Mouse (Mus musculus) gastrocnemius, adult 8-10 months (tissue): Measurements from ENCODE around the gene Rpl11. TPM values are rescaled to one million over a fixed set of nuclear protein-coding genes. Genes with fewer than 3 reads are reported as not detected.
"Not testable (repeated sequence)": the region's sequence is repeated elsewhere in the genome, so short reads cannot be mapped to it uniquely, and the experiment has no call there.

Experiments
- DNase-seq, 2 experiments: peaks; one replicate each; pipeline ENCODE4 v3.0.0; 2022; ENCODE audit warnings: low spot score in 2 of 2
- total RNA-seq, 4 experiments: library from RNA; stranded (reverse); gene quantifications; 2 replicates each; pipeline ENCODE4 v1.2.4; 2022

Rpl11 gene
- total RNA-seq = 100 to 1,000 TPM; 119 to 244 (median 192) TPM

GRCm38 (mm10) chr4:136053247-136053596 lies at the start of gene Rpl11:
TSS of gene Rpl11 (minus strand) at chr4:136053428.
- DNase-seq = peak; percentile 81 to 83

- not testable (repeated sequence) for DNase-seq
Observed at GRCm38 (mm10) chr4:136101753-136102152, 48.5 kb upstream of the Rpl11 start.

DNA sequence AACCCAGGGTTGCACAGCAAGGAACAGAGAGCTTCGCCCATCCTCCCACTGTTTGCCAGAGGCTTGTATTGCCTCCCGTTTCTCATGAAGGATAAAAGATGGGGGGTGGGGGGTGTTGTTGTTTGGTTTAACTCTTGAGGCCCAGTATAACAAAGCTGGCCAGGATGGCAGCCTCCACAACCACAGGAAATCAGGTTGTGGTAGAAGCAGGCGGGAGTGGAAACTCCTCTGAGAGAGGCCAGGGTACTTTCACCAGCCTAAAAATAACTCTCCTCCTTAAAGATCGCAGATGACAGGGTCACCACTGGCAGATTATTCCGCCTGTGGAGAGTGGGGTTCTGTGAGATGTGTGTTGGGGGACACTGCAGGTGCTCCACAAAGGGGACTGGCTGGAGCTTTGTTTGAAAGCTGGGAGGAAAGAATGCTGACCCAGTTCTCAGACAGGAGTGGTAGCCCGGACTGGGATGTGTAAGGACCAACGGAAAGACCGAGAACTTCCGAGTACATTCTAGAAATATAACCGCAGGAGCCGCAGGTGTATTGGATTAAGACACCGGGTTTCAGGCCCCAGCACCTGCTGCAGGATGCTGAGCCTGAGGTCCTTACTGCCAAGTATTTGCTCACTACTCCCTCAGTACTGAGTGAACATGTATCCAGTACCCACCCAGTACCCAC lies 47.3 kb upstream of the Rpl11 start:
- no peak for DNase-seq

- no peak for DNase-seq
Observed at GRCm38 (mm10) chr4:136098446-136098845, 45.2 kb upstream of the Rpl11 start.

- DNase-seq = no peak
Observed at GRCm38 (mm10) chr4:136096446-136097113, 43.4 kb upstream of the Rpl11 start.

- DNase-seq = no peak
Observed at GRCm38 (mm10) chr4:136095490-136096105, 42.4 kb upstream of the Rpl11 start.

GRCm38 (mm10) chr4:136094519-136095219 lies 41.4 kb upstream of the Rpl11 start:
- no peak for DNase-seq

GRCm38 (mm10) chr4:136092498-136092897 lies 39.3 kb upstream of the Rpl11 start:
- DNase-seq = no peak

GRCm38 (mm10) chr4:136091346-136091745 lies 38.1 kb upstream of the Rpl11 start:
- no peak for DNase-seq

DNA sequence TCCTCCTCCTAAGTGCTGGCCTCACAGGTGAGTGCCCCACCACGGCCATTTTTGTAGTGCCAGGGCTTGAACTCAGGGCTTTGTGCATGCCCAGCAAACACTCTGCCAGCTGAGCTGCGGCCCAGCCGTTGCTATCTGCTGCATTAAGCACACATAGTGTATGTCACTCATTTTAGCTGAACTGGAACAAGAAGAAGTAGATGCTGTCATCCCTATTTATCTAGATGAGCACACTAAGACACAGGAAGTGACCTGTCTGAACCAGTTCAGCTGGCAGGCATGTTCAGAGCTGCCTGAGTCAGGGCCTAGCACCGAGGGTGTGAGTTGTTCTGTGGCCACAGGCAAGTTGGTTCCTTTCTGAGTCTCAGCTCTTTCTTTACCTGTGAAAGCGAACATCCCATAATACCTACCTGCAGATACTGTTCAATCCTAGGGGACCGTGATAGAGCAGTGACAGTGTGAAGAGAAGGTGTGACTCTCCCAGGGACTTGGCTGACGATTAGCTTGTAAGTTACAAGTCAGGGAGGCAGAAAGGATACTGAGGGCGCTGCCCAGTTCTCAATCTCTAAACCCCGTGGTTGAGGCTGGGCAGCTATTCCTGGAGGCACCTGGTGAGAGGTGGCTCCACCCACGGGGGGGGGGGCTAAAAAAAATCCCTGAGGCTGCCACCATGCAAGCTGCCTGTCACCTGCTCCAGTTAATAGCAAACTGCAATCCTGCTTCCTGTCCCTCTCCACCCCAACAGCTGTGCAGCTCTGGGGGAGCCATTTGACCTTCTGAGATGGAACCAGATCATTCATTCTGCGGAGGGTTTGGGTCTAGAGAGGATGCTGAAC lies 36.7 kb upstream of the Rpl11 start:
- DNase-seq = no peak

DNA sequence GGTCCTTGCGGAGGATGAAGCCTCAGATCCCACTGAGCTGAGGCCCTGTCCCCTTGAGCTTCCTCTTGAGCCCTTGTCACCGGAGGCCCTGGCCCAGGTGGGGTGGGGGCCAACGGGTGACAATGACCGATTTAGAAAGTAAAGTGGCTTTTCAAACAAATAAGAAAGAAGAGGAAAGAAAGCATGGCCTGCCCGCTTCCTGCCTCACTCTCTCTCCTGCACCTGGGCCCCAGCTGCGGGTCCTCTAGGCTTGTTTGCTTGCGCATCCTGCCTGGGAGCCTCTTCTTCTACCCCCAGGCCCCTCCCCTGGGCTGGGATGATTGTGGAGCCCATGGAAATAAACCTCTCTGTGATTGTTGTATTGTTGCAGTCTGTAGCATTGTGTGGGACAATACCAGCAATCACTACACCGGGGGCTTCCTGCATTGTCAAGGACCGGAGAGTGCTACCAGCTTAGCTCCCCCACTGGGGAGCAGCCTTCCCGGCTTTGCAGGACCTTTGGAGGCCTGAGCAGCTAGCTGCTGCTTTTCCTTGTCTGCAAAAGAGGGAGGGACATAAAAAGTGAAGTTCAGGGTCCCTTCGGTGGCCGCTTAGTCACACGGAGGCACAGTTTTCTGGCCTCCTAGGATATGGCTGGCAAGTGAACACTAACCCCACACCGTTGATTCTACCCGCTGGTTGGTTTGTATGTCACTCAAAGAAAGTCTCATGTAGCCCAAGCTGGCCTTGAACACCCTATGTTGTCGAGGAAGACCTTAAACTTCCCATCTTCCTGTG lies 35.9 kb upstream of the Rpl11 start:
- no peak for DNase-seq

DNA sequence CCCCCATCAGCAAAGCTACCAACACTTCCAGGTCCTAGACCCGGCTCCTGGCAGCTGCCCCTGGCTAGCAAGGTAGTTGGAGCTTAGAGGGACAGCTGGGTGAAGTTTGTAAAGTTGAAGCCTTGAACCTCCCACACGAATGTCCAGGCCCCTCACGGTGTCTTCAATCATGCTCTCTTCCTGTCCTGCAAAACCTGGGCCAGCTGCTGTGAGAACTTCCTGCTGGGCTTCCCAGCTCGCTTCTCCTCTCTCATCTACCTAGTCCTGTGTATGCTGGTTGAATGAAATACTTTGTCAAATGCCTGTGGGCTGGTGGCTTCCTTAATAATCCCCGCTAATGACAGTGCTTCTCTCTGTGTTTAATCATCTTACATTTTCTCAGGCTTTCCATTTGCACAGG lies 35.1 kb upstream of the Rpl11 start:
- no peak for DNase-seq

GRCm38 (mm10) chr4:136087261-136087660 lies 34.0 kb upstream of the Rpl11 start:
- no peak for DNase-seq

- DNase-seq = no peak
Observed at GRCm38 (mm10) chr4:136084840-136085239, 31.6 kb upstream of the Rpl11 start.

DNA sequence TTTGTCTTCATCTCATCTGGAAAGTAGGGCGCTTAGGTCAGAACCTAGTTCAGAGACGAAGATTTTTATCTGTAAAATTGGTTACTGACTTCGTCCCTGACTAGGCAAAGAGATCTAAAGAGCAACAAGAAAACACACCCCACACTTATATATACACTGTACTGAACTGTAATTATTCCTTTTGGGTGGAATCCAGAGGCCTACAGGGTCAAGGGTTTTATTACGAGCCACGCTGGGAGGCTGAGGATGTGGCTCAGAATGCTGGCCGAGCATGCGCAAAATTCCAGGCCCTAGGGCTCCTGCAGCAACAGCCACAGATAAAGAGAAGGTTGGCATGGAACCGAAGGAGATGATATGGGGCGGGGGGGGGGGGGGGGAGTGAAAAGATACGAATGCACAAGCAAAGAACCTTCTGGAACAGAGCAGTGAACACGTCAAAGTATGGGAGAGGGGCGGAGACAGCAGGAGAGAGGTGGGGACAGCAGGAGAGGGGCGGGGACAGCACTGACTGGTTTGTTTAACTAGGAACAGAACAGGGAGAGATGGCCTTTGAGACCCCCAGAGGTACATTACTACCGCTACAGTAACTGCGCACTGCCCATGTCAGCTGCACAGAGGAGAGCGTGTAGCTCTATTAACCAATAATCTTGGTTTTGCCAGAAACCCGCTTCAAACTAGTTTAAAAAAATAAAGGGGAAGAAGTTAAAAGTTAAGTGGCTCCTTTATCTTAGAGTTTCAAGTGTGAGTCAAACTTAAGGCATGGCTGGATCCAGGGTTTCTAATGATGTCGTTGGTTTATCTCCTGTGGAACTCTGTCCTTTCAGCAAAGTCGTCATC lies 30.3 kb upstream of the Rpl11 start:
- no peak for DNase-seq

DNA sequence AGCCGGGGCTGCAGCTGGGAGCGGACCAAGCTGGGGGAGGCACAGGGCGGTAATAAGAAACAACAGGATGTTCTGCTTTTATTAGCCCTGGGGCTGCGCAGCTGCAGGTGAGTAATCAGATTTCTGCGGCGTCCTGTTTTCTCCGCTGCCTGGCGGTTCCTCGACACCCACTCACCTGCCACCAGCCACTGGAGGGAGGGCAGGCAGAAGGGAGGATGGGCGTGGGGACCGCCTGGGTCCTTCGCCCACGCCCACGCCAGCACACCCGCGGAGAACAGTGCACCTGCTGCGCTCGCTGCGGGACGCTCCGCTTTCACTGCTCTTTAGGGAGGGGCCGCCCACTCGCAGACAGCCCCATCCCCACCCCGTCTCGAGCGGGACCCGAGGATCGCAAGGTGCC lies 28.5 kb upstream of the Rpl11 start:
- no peak for DNase-seq

- no peak for DNase-seq
Observed at GRCm38 (mm10) chr4:136078649-136079048, 25.4 kb upstream of the Rpl11 start.

- no peak for DNase-seq
Observed at GRCm38 (mm10) chr4:136076776-136077538, 23.7 kb upstream of the Rpl11 start.
